Mouse (Mus musculus): Measurements from ENCODE around the gene Thap4. TPM values are rescaled to one million over a fixed set of nuclear protein-coding genes. Genes with fewer than 3 reads are reported as not detected.

The Thap4 gene
- polyA plus RNA-seq, 1 experiment from 2014 or later: 54.8 TPM

DNA sequence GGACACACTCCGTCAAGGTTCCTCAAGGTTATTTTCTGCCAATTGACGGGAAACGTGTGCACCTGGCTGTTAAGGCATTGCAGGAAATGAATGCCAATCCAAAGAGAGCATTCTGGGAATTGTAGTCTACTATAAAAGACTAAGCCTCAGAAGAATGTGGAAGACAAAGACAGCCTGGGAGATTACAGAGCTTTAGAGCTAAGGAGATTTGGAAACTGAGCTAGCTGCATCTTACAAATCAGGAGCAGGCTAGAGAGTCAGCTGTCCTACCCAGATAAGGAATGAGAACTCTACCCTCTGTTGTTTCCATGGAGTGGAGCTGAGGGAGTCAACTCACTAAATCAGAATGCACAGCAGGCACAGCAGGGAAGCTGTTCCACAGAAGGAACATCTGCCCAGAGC, 22.8 kb downstream of the Thap4 start:
- Histone ChIP-seq H3K4me1 (ENCODE audit: control insufficient read depth, insufficient read depth, low read length) (peaks cover 12% of the 10 kb centered on the region), H3K36me3 (ENCODE audit: control insufficient read depth, insufficient read depth, low read length) (no peaks in the 10 kb centered on the region), H3K4me3 (ENCODE audit: low read depth, low read length) (no peak overlapping the region), H3K27me3 (ENCODE audit: control insufficient read depth, insufficient read depth, low read depth, low read length) (no peaks in the 10 kb centered on the region), H3K4me2 (ENCODE audit: low read length) (peak overlapping the region; percentile 42), H3K9ac (ENCODE audit: low read depth, low read length) (no peak overlapping the region; the same call in 1 of the 2 replicates), H3K27ac (ENCODE audit: low read length) (peak overlapping the region; percentile 74), H3K9me3 (replicated peaks; ENCODE audit: control insufficient read depth, low read length, poor library complexity, severe bottlenecking) (no peaks in the 10 kb centered on the region)
- peak; percentile 64 for ATAC-seq
- WGBS: 3% methylated on average over 3 of the region's 3 CpGs

DNA sequence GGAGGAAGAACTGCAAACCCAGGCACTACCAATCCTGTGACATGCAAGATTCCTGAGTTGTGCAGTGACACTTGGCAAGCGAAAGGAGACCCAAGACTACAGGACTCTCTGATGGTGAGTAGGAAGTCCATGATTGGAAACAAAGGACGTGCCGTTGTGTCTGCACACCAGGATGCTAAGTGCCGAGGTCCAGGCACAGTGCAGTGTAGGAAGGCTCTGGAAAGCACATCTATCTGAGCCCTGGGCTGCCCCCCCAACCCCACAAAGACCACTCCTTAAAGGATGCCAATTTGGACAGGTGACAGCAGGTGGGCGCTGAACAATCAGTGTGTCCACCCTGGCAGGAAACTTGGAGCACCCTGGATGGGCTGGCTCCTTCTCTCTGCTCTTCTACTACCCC, 23.6 kb downstream of the Thap4 start:
- ATAC-seq: 0 out of 2 replicates have a peak, but pooled peaks have one; percentile 17
- Histone ChIP-seq H3K36me3 (ENCODE audit: control insufficient read depth, insufficient read depth, low read length) (no peaks in the 10 kb centered on the region), H3K4me2 (ENCODE audit: low read length) (peak overlapping the region; percentile 23; the same call in 1 of the 2 replicates), H3K4me3 (ENCODE audit: low read depth, low read length) (no peak overlapping the region), H3K4me1 (ENCODE audit: control insufficient read depth, insufficient read depth, low read length) (peaks cover 12% of the 10 kb centered on the region), H3K9me3 (replicated peaks; ENCODE audit: control insufficient read depth, low read length, poor library complexity, severe bottlenecking) (no peaks in the 10 kb centered on the region), H3K9ac (ENCODE audit: low read depth, low read length) (no peak overlapping the region), H3K27me3 (ENCODE audit: control insufficient read depth, insufficient read depth, low read depth, low read length) (no peaks in the 10 kb centered on the region), H3K27ac (ENCODE audit: low read length) (no peak overlapping the region)
- 86% methylated on average over 5 of the region's 5 CpGs for WGBS

DNA sequence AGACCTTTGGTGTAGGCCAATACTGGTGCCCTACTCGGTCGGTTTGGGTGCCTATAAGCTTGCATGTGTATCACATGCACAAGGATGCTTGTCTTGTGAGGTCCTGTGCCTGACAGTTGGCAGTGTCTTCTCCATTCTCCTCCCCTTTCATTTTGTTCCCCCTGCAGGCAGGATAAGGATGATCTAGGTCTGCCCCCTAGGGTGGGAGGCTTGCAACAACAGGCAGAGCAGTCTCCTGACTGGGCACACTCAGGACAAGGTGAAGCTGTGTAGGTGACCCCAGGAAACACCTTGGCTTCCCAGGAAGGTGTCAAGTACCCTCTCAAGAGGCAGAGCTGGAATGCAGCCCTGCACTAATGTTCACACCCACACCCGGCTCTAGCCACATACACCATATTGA, 27.7 kb downstream of the Thap4 start:
- Histone ChIP-seq H3K27me3 (ENCODE audit: control insufficient read depth, insufficient read depth, low read depth, low read length) (no peaks in the 10 kb centered on the region), H3K4me3 (ENCODE audit: low read depth, low read length) (no peak overlapping the region), H3K36me3 (ENCODE audit: control insufficient read depth, insufficient read depth, low read length) (peaks cover 5% of the 10 kb centered on the region), H3K4me2 (ENCODE audit: low read length) (no peak overlapping the region), H3K9me3 (replicated peaks; ENCODE audit: control insufficient read depth, low read length, poor library complexity, severe bottlenecking) (no peaks in the 10 kb centered on the region), H3K9ac (ENCODE audit: low read depth, low read length) (no peak overlapping the region), H3K4me1 (ENCODE audit: control insufficient read depth, insufficient read depth, low read length) (peaks cover 8% of the 10 kb centered on the region), H3K27ac (ENCODE audit: low read length) (no peak overlapping the region)
- no peak for ATAC-seq
- 70% methylated on average over 3 of the region's 3 CpGs for WGBS

DNA sequence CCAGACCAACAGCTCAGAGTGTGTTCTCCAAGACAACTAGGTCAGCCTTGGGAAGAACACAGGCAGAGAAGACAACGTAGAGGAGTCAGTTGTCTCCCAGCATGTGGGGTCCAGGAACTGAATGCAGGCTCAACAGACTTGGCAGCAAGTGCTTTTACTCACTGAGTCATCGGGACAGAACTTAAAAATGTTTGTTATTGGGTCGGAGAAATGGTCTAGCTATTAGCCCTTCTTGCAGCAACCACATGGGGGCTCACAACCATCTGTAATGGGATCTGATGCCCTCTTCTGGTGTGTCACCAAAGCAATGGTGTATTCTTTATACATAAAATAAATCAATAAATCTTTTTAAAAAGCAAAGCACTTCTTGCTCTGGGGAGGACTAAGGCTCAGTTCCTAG, 28.5 kb downstream of the Thap4 start:
- no peak overlapping the region for H3K27ac ChIP-seq (ENCODE audit: low read length)
- H3K9me3 ChIP-seq (replicated peaks; ENCODE audit: control insufficient read depth, low read length, poor library complexity, severe bottlenecking): no peaks in the 10 kb centered on the region
- peaks cover 5% of the 10 kb centered on the region for H3K36me3 ChIP-seq (ENCODE audit: control insufficient read depth, insufficient read depth, low read length)
- peaks cover under 1% of the 10 kb centered on the region for H3K4me1 ChIP-seq (ENCODE audit: control insufficient read depth, insufficient read depth, low read length)
- no peak overlapping the region for H3K4me3 ChIP-seq (ENCODE audit: low read depth, low read length)
- ATAC-seq: no peak
- H3K27me3 ChIP-seq (ENCODE audit: control insufficient read depth, insufficient read depth, low read depth, low read length): no peaks in the 10 kb centered on the region
- 81% methylated on average over 3 of the region's 3 CpGs for WGBS
- H3K4me2 ChIP-seq (ENCODE audit: low read length): no peak overlapping the region
- H3K9ac ChIP-seq (ENCODE audit: low read depth, low read length): no peak overlapping the region

DNA sequence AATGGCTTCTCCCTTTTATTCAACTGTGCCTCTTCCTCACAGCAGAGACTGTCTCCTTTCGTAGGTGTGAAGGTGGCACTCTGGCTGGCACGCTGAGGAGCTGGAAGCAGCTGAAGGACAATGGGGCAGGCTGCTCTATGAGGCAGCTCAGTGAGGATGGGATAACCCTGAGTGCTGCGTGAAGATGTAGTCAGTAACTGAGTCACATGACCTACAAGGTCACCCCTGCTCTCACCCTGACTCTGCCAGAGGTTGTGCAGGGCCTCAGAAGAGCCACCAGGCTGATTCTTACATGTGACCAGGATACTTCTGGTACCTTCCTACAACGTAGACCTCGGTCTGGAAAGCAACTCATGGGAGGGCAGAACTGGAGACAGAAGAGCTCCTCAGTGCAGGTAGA, 29.0 kb downstream of the Thap4 start:
- no peaks in the 10 kb centered on the region for H3K27me3 ChIP-seq (ENCODE audit: control insufficient read depth, insufficient read depth, low read depth, low read length)
- no peak overlapping the region for H3K4me2 ChIP-seq (ENCODE audit: low read length)
- H3K4me3 ChIP-seq (ENCODE audit: low read depth, low read length): no peak overlapping the region
- peaks cover 5% of the 10 kb centered on the region for H3K36me3 ChIP-seq (ENCODE audit: control insufficient read depth, insufficient read depth, low read length)
- H3K27ac ChIP-seq (ENCODE audit: low read length): no peak overlapping the region
- ATAC-seq: no peak
- WGBS: 94% methylated on average over 5 of the region's 5 CpGs
- no peaks in the 10 kb centered on the region for H3K4me1 ChIP-seq (ENCODE audit: control insufficient read depth, insufficient read depth, low read length)
- H3K9ac ChIP-seq (ENCODE audit: low read depth, low read length): no peak overlapping the region
- H3K9me3 ChIP-seq (replicated peaks; ENCODE audit: control insufficient read depth, low read length, poor library complexity, severe bottlenecking): no peaks in the 10 kb centered on the region

- WGBS: 87% methylated on average over 3 of the region's 3 CpGs
These were observed 30.0 kb downstream of the Thap4 start for GRCm38 (mm10) chr1:93724623-93725022.

DNA sequence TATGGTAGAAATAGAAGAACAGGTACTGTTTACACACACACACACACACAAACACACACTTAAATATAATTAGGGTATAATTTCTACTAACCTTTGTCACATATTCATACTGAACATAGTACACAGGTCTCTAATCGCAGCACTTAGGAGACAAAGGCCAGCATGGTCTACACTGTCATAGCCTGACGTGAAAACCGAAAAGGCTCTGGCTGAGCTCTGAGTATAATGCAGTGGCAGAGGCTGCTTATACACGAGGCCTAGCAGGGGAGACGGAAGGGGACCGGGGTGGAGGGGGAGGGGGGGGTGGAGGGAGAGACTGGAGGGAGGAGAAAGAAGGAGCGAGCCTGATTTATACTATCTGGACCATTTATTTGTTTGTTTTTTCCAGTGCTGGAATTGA, 33.1 kb downstream of the Thap4 start:
- Histone ChIP-seq H3K9me3 (replicated peaks; ENCODE audit: control insufficient read depth, low read length, poor library complexity, severe bottlenecking) (no peaks in the 10 kb centered on the region), H3K36me3 (ENCODE audit: control insufficient read depth, insufficient read depth, low read length) (peaks cover 5% of the 10 kb centered on the region), H3K27ac (ENCODE audit: low read length) (no peak overlapping the region), H3K4me1 (ENCODE audit: control insufficient read depth, insufficient read depth, low read length) (no peaks in the 10 kb centered on the region), H3K4me3 (ENCODE audit: low read depth, low read length) (no peak overlapping the region), H3K9ac (ENCODE audit: low read depth, low read length) (no peak overlapping the region), H3K27me3 (ENCODE audit: control insufficient read depth, insufficient read depth, low read depth, low read length) (no peaks in the 10 kb centered on the region), H3K4me2 (ENCODE audit: low read length) (no peak overlapping the region)
- no peak for ATAC-seq
- WGBS: 55% methylated on average over 7 of the region's 7 CpGs

More at GRCm38 (mm10) chr1:93724623-93725022, 30.0 kb downstream of the Thap4 start:
- Histone ChIP-seq H3K27ac (ENCODE audit: low read length) (no peak overlapping the region), H3K9me3 (replicated peaks; ENCODE audit: control insufficient read depth, low read length, poor library complexity, severe bottlenecking) (no peaks in the 10 kb centered on the region), H3K4me3 (ENCODE audit: low read depth, low read length) (no peak overlapping the region), H3K4me1 (ENCODE audit: control insufficient read depth, insufficient read depth, low read length) (no peaks in the 10 kb centered on the region), H3K27me3 (ENCODE audit: control insufficient read depth, insufficient read depth, low read depth, low read length) (no peaks in the 10 kb centered on the region), H3K36me3 (ENCODE audit: control insufficient read depth, insufficient read depth, low read length) (peaks cover 5% of the 10 kb centered on the region), H3K9ac (ENCODE audit: low read depth, low read length) (no peak overlapping the region), H3K4me2 (ENCODE audit: low read length) (no peak overlapping the region)
- ATAC-seq: no peak

DNA sequence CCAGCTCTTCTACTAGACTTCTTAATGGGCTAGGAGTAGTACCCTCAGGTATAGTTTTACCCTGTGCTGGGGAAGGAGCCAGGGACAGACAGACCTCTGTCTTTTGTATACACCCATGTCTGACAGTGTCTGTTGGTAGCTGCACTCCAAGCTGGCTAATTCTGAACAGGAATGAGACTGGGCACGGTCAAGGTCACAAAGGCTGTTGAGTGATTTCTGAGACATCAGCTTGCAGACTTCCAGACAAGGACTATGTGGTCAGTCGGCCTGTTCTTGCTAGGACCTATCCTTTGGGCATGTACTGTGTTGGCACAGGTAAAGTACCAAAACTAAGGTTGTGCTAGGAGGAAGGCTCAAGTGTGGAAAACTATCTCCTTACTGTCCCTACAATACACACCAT, 38.5 kb downstream of the Thap4 start:
- H3K9ac ChIP-seq (ENCODE audit: low read depth, low read length): no peak overlapping the region
- H3K4me1 ChIP-seq (ENCODE audit: control insufficient read depth, insufficient read depth, low read length): no peaks in the 10 kb centered on the region
- H3K9me3 ChIP-seq (replicated peaks; ENCODE audit: control insufficient read depth, low read length, poor library complexity, severe bottlenecking): no peaks in the 10 kb centered on the region
- H3K27me3 ChIP-seq (ENCODE audit: control insufficient read depth, insufficient read depth, low read depth, low read length): no peaks in the 10 kb centered on the region
- ATAC-seq: no peak
- H3K27ac ChIP-seq (ENCODE audit: low read length): no peak overlapping the region
- H3K36me3 ChIP-seq (ENCODE audit: control insufficient read depth, insufficient read depth, low read length): peaks cover 7% of the 10 kb centered on the region
- no peak overlapping the region for H3K4me3 ChIP-seq (ENCODE audit: low read depth, low read length)
- 94% methylated on average over 2 of the region's 2 CpGs for WGBS
- H3K4me2 ChIP-seq (ENCODE audit: low read length): no peak overlapping the region

- 66% methylated on average over 3 of the region's 3 CpGs for WGBS
These were observed 49.3 kb downstream of the Thap4 start for GRCm38 (mm10) chr1:93705389-93705788.

More at GRCm38 (mm10) chr1:93705389-93705788, 49.3 kb downstream of the Thap4 start:
- Histone ChIP-seq H3K9ac (ENCODE audit: low read depth, low read length) (no peak overlapping the region), H3K4me2 (ENCODE audit: low read length) (no peak overlapping the region), H3K4me1 (ENCODE audit: control insufficient read depth, insufficient read depth, low read length) (no peaks in the 10 kb centered on the region), H3K27ac (ENCODE audit: low read length) (no peak overlapping the region), H3K4me3 (ENCODE audit: low read depth, low read length) (no peak overlapping the region), H3K27me3 (ENCODE audit: control insufficient read depth, insufficient read depth, low read depth, low read length) (no peaks in the 10 kb centered on the region), H3K9me3 (replicated peaks; ENCODE audit: control insufficient read depth, low read length, poor library complexity, severe bottlenecking) (no peaks in the 10 kb centered on the region), H3K36me3 (ENCODE audit: control insufficient read depth, insufficient read depth, low read length) (peaks cover 8% of the 10 kb centered on the region; the same call in 1 of the 2 replicates)
- ATAC-seq: no peak

All from midbrain, embryonic 16.5 days (tissue).